Mouse (Mus musculus): ENCODE results near the gene Snrpb2. TPM values are rescaled to one million over a fixed set of nuclear protein-coding genes. Genes with fewer than 3 reads are reported as not detected.

Snrpb2 gene
- polyA plus RNA-seq (2017; shearing (Covaris generic)) = 70.2 TPM

GRCm38 (mm10) chr2:143062812-143063792 lies at the start of gene Snrpb2:
Gene Snrpb2 (plus strand): TSS chr2:143063039.

GRCm38 (mm10) chr2:143078198-143078851 lies 15.5 kb downstream of the Snrpb2 start, which contains the start of gene Otor:
Gene Otor (plus strand): TSS chr2:143078473.

Other genes with a start within 250 kb of the Snrpb2 start
- 21.7 TPM for gene Kif16b, start 161.5 kb upstream of the Snrpb2 start, polyA plus RNA-seq (2017; shearing (Covaris generic))
- not detected for gene Otor, start 15.4 kb downstream of the Snrpb2 start, polyA plus RNA-seq (2017; shearing (Covaris generic))